Mouse (Mus musculus): ENCODE measurements at regions not wholly inside any gene's neighbourhood (a gene's known extent, or its start where the extent isn't known, plus 50 kb on each side); places are given as distances from the start of the nearest gene placed in this dataset.
A peak's percentile ranks its signal among the peaks of the same experiment; 100 is the strongest.

DNA sequence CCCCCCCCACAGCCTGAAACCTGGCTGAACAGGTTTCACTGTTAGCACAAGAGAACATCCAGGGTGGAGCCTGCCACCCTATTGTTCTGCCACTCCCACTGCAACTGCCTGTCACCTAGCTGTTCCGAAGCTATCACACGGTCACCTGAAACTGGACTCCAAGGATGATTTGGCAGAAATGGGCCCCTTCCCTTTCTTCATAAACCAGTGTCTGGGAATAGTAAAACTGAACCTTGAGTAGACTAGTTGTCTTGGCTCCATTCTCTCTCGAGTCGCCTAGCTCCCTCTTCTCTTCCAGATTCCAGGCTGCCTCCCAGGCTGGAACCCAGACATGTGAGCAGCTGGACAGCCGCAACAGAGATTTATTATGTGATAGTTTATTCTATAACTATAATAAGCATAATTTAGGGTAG is 282.9 kb upstream of the Dab2 start:
- no peak for DNase-seq (ENCODE audit: low spot score)

DNA sequence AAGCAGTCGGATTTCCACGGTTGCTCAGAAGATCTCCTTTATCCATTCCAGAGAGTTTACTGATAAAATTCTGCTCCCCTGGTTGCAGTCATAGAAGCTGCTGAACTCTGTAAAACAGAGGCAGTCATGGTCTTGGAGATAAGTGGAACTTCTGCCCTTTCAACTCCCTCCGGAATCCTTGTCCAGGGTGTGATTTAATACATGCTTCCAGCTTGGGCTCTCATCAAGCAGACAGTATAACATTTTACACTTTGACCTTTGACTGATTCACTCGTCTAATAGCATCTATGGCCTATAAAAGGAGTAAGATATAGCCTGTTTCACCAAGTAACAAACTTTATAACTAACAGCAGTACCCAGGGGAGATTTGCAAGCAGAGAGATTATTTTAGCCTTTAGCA is 274.0 kb upstream of the Dab2 start:
- DNase-seq (ENCODE audit: low spot score) = no peak

DNA sequence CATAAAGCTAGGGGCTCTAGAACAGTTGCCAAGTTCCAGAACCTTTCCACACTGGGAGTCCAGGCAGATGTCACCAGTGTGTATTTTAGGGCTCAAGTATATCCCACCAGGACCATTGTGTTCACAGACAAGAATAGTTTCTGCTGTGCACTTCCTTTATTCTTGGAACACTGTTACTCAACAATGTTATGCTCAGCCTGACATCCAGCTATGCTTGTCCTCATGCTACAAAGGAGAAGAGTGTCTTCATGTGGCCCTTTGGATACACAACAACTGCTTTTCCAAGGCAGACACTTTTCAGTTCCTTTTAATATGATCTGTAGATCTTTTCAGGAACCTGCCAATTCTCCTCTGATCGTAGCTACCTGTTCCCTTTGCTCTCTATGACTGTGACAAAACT is 270.4 kb upstream of the Dab2 start:
- no peak for DNase-seq (ENCODE audit: low spot score)

DNA sequence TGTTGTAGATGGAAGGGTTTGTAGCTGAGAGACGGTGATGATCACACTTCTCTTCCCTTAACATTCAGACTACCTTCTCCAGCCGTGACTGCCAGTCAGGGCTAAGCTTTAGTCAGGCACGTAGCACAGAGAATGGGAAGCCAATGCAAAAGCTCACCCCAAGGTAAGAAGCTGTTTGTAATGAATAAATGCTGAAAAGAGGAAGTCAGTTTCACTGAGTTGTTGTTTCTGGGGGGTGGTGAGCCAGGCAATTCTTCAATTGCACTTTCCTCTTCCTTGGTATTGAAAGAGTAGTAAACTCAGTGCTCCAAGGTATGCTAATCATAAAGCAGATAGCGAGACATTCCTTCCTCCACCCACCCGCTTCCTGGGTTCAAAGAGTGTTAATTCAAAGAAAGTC is 269.2 kb upstream of the Dab2 start:
- DNase-seq (ENCODE audit: low spot score) = no peak

DNA sequence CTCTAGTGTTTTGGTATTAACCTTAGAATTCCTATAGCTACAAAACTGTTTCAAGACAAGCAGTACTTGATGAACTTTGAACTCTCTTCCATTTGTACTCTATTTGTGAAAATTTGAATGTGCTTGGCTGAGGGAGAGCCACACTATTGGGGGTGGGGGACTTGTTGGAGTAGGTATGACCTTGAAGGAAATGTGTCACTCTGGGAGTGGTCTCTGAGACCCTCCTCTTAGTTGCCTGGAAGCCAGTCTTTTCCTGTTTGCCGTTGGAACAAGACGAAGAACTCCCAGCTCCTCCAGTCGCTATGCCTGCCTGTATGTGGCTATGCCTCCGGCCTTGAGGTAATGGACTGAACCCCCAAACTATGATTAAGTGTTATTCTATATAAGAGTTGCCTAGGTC is 265.4 kb upstream of the Dab2 start:
- no peak for DNase-seq (ENCODE audit: low spot score)

DNA sequence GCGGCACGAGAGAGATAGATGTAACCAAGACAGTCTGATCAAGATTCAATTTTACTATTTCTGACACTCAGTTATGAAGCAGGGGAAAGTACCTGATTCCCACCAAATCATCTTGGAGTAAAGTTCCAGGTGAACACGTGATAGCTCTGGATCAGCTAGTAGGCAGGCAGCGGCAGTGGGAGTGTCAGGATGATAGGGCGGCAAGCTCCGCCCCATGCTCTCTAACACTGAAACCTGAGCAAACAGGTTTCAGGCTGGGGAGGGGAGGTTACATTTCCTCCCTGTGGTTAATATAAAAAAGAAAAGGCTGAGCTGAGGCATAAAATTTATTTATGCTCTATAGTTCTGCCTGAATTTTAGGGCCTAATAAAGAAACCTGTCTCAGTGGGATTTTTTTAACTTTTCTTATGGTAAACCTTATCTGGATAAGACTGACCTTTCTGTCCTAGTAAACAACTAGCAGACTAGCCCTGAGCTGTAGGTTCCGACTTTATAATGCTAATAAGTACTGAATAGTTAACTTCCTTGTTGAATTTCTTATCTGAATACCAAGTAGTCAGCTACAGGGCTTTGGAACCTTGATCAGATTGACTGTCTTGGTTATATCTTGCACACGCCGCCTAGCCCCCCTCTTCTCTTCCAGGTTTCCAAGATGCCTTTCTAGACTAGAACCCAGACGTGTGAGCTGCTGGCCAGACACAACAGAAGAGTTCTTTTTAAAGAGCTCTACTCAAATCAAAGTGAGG is 254.9 kb upstream of the Dab2 start:
- DNase-seq (ENCODE audit: low spot score) = no peak

DNA sequence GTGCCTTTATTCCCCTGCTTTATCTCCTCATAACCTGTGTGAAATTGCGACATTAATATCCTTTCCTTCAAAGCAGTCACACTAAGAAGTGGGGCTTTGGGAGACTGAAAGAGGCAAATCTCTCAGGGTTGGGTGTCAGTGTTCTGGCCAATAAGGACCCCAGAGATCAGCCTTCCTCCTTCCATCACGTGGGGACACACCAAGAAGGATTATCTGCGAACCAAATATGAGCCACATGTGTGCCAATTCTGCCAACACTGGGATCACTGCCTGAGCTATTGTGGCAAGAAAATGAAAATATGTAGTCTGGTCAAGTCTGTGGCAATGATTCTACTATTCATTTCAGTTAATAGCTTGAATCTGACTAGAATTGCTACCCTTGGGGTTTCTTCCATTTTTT is 243.9 kb upstream of the Dab2 start:
- DNase-seq (ENCODE audit: low spot score) = no peak

DNA sequence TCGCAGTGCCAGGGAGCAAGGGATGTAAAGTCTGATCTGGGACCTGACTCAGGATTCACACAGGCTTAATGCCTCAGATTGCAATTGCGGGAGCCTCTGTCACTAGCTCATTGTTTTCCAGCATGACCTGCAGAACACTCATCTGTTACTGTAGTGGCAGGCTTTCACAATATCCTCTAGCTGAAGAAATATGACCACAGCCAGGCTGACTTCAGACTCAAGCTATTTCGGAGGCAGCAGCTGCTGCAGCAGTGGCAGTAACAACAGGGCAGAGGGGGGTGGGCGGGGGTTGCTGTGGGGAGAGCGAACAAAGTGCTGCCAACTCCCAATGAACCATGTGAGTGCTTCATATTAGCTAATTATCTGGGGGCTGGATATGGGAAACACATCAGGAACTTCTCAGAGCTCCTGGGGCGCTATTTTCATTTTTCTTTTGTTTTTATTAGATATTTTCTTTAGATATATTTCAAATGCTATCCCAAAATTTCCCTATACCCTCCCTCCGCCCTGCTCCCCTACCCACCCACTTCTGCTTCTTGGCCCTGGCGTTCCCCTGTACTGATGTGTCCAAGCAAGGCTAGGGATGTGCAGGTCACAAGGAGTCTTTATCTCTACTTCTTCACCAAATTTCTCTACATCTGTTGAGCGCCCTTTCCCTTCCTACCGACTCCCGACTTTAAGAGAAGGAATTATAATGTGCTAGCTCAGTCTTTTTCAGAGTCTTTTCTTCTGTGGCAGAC is 242.5 kb upstream of the Dab2 start:
- peak; percentile 2 for DNase-seq (ENCODE audit: low spot score)

DNA sequence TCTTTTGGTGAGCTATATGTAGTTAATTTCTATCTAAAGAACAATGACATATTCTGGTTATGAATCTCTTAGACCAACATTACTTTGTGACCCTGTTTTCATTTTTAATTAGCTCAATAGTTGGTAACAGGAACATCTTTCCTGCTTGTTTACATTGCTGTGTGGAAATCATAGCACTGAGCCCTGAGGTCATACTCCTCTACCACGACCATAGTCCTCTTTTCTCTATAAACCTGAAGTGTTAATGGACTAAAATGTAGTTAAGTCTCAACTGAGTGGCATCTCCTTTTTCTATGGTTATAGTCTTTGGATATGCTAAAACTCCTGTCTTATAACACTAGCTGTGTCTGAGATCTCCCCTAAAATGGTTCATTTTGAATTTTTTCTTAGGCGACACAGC is 240.2 kb upstream of the Dab2 start:
- DNase-seq (ENCODE audit: low spot score) = no peak

DNA sequence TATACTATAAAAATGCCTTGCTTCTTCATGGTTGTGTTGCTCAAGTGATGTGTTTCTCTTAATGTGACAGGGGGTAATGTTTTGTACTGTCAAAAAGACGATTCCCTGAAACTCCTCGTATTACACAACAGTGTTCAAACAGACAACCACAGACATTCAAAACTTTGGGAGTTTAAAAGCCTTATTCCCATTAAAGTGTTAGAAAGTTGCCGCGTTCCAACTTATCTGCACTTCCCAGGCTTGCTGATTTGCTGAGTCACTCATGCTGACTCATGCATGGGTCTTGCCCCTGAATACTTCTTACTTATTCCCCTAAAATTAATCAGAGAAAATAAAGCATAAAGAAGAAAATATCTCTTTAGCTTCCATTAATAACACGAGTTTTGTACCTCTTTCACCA is 239.8 kb upstream of the Dab2 start:
- DNase-seq (ENCODE audit: low spot score) = no peak

DNA sequence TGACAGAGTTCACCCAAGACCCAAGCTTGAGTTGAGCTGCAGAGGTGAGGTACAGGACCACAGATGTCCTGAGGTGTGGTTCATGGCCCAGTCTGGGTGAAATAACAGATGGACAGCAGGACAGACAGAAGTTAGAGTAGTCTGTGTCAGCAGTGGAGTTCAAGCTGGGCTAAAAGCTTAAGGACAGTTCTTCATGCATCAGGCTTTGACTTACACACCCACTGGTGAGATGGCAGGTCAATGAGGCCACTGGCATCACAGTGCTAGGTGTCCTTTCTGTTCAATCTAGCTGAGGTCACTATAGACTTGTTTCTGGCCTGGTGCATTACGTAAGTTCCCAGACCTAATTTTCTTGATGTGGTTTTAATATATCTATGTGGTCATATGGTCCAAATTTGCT is 238.9 kb upstream of the Dab2 start:
- DNase-seq (ENCODE audit: low spot score) = no peak

DNA sequence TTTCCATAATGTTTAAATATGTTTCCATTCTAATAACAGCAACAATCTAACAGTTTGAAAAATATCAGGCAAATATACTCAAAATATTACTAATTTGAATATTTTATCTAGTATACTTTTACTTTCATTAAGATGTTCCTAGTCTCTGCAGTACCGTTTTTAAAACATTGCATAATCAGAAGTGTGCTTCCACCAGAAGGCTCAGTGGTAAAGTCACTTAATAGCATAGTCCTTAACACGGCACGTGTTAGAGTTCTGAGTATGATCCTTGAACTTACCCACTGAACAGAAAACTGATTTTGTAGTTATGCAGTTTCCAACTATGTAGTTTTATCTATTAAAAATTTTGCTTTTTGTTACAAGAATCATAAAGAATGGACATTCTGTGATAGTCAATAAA is 234.5 kb upstream of the Dab2 start:
- DNase-seq (ENCODE audit: low spot score) = no peak

DNA sequence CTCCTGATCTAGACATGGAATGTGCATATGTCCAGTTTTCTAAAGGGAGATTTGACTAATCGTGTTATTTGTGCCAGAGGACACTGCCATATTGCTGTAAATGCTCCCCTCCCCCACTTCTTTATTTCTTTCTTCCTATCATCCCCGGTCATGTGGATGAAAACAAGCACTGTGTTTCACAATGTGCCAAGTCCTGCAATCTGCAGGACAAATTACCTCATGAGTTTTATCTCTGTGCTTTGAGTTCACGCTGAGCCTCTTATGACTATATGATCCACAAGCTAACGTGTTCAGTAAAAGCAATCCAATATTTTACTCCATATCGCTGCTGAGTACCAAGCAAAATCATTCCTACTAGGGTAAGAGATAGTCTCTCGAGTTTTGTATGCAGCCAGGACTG is 232.2 kb upstream of the Dab2 start:
- no peak for DNase-seq (ENCODE audit: low spot score)

DNA sequence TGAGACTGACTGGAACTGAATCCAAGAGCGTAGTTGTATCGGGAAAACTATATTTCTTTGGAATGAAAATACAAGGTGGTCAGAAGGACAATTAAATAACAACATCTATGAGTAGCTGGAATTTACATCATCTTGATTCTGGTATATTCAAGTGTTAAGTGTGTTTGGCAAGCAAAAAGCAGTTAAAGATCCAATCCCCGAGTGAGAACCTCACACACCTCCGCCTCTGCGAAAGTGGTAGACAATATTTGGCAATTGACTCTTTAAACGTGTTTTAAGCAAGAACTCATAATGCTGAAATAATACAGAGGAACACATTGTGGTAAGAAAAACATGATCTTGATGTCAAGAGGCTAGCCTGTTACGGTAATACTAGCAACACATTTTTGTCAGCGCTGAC is 231.2 kb upstream of the Dab2 start:
- no peak for DNase-seq (ENCODE audit: low spot score)

DNA sequence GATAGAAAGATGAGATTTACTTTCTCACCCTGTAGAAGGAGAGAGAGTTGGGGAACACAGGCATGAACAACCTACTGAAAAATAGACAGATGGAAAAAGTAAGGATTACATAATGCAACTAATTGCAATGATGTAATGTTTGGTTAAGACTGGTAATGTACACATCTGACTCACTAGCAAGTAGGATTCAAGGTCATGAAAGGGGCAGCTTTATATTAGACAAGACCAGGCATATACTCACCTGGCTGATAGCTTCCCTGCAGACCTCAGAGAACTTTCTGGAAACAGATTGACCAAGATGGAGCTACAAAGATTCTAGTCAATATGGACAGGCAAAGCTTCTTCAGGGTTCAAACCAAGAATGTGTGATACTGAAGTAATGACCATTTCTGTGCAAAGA is 227.7 kb upstream of the Dab2 start:
- DNase-seq (ENCODE audit: low spot score) = no peak

DNA sequence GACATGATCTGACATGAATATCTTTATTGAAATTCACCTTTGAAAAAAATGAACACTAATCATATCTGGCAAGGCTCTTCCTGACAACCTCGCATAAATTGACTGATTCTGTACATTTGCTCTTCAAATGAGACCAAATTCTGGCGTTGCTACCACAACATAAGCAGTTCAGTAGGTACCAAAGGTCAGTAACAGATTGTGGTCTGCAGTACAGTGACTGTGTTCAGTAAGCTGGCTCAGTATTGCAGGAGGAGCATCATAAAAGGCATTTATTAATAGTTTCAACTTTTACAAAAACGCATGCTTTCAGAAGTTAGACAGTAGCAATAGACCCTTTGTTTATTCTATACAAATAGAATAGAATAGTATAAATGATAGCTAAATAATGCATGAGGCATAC is 226.7 kb upstream of the Dab2 start:
- DNase-seq (ENCODE audit: low spot score) = no peak

DNA sequence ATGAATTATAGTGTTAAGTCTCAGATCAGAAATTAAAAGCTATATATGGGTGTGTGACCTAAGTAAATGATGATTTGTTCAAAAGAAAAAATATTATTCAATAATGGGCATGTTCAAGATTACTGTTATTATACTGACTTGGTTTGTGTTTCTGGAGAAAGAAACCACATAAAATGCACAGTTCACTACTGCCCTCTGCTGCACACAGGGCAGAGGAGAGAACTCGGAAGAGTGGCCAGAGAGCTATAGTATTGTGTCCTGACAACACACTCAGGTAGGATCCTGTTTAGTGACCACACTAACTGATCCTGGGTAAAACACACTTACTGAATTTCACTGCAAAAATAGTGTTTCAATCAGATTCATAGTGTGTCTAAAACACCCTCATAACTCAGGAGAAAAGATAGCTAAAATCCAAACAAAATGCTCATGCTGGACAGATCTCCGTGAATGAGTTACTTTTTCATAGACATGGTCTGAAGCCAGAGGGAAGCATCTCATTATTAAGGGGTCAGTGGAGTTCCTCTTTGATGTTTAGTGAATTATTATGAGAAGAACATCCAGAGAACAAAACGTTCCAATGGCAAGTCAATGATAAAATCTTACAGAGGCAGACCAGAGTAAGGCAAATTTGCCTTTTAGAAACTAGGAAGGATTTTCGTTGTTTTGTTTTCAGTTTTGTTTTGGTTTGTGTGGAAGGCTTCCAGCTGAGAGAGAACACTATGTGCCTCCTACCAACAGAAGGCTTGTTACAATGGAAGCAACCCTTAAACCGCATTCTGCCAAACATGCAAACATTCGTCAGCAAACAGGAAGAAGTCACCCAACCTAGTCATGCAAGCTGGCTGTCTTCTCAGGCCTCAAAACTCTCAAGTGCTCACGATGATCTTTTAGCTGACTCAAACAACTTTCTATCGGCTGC is 218.6 kb upstream of the Dab2 start:
- peak; percentile 60 for DNase-seq (ENCODE audit: low spot score)

DNA sequence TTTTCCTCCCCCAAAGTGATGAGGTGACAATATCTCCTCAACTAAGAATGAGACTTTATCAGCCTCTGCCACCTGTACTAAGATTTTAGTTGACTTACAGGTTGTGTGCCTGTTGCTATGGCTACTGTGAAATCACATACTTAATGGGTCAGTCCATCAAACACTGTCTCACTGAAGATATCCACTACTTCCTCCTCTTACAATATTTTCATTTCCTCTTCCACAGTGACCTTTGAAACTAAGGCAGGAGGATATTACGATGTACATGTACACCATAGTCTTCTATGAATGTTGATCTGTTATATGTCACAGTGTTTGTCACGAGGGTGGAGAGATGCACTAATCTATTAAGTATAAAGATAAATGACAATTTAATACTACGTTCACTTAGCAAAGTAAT is 212.4 kb upstream of the Dab2 start:
- no peak for DNase-seq (ENCODE audit: low spot score)

DNA sequence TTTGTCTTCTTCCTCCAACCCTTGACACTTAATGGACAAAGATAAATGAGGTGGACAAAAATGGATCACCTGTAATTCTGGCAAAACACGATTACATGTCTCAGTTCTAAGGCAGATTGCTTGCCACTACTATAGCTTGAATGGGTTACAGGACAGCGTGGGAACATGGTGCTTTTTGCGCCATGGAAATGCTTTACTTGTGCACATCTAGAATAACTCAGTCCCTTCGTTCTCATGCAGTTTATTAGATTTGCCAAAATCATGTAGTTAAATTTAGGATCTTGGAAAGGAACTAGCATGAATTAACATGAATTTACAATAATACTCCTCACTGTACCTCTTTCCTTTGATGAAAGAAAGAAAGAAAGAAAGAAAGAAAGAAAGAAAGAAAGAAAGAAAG is 211.1 kb upstream of the Dab2 start:
- no peak for DNase-seq (ENCODE audit: low spot score)

DNA sequence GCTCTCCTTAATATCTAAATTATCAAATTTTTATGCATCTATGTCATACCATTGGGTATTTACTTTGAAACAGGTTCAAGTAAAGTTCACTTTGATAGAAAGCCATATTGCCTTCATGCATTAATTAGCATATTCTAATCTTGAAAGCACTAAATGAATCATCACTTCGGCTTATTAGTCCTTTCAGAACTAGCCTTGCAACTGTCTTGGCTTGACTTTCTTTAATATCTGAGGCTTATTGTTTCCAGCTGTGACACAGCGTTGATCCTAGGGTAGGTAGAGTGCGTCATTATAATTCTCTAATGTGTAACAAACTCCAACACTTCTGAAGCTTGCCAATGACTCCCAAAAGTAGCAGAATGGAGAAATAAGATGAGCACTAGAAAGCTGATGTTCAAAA is 169.9 kb upstream of the Dab2 start:
- no peak for DNase-seq (ENCODE audit: low spot score)

DNA sequence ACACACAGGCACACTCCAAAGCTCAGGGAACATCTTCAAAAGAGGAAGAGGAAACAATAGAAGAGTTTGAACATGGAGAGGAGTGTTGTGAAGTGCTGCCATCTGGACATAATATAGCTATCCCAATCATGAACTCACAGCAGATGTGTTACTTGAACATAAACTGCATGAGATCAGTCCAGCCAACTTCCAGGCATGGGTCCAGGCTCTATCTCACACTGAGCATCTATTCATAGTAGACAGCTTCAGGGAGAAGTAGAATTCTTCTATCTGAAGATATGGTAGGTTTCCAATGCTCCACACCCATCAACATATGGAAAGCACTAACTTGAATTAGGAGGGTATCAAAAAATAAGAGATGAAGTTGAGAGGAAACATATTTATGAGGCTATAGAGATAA is 167.4 kb upstream of the Dab2 start:
- no peak for DNase-seq (ENCODE audit: low spot score)

DNA sequence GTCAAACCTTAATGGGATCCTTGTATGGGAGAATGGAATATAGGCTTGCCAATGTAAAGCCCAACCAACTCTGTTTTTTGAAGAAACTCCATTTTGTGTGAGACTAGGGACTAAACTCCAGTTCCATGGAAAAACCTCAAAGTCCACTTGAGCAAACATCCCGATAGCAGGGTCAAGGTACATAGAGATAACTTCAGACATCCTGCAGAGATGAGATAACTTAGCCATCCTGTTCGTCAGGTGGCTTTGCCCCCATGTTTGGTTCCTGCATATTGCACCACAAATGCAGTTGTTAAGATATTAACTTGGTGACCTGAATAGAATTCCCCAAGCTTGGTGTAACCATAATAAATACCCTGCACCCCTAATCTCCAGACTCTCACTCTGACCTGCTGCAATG is 154.5 kb upstream of the Dab2 start:
- DNase-seq (ENCODE audit: low spot score) = no peak

All from gastrocnemius, adult 18-20 months (tissue).